Mouse (Mus musculus) cerebellum, adult 2 months (tissue): ENCODE data around the gene Apba2.

Experiments
- CTCF ChIP-seq: fragments of 200-500 bp; IDR thresholded peaks from 2 replicates; pipeline ENCODE4 v1.5.1; 2011; ENCODE audit warnings: low read depth, mild to moderate bottlenecking, control low read depth, low read length, moderate library complexity, borderline replicate concordance; ENCODE audit not compliant: insufficient read depth
- POLR2A ChIP-seq: fragments of 200-500 bp; IDR thresholded peaks from 2 replicates; pipeline ENCODE4 v1.6.1; 2011; ENCODE audit warnings: low read length, control low read depth, borderline replicate concordance; ENCODE audit not compliant: insufficient read depth

GRCm38 (mm10) chr7:64631781-64632351, 130.4 kb downstream of the Apba2 start:
- TF ChIP-seq CTCF (no peak), POLR2A (no peak)
